Mouse (Mus musculus): Measurements from ENCODE around the gene Tysnd1. TPM values are rescaled to one million over a fixed set of nuclear protein-coding genes. Genes with fewer than 3 reads are reported as not detected.
A peak's percentile ranks its signal among the peaks of the same experiment; 100 is the strongest.

The Tysnd1 gene
- total and polyA plus RNA-seq, 3 experiments: 72.7 to 119 TPM; not detected in 1

- H3K27me3 ChIP-seq (ENCODE audit: control insufficient read depth in 1 of 2, insufficient read depth in 2 of 2, low read length in 2 of 2): no peaks in the 10 kb centered on the region
- H3K4me1 ChIP-seq (ENCODE audit: control insufficient read depth in 1 of 2, insufficient read depth in 2 of 2, low read length in 2 of 2): peaks cover 0 to 12% of the 10 kb centered on the region in 2 experiments; a peak in 3 of 4 replicates
- H3K36me3 ChIP-seq (ENCODE audit: control insufficient read depth in 1 of 2, insufficient read depth in 2 of 2, low read length in 2 of 2): peaks cover 1 to 7% of the 10 kb centered on the region in 2 experiments; a peak in 3 of 4 replicates
- TF ChIP-seq E2F4 (IDR thresholded peaks at IDR 0.05; ENCODE audit: borderline replicate concordance, low read depth, low read length): no peak
- TF ChIP-seq POLR2A (IDR thresholded peaks at IDR 0.05; ENCODE audit: control insufficient read depth in 1 of 2, insufficient read depth in 1 of 2, low read depth in 1 of 2, low read length in 2 of 2, poor library complexity in 1 of 2): no peak
- TF ChIP-seq CHD2 (IDR thresholded peaks at IDR 0.05; ENCODE audit: low read length): no peak
- no peak for TF ChIP-seq ETS1 (IDR thresholded peaks at IDR 0.05; ENCODE audit: low read depth, low read length)
- no peak for TF ChIP-seq NELFE (IDR thresholded peaks at IDR 0.05; ENCODE audit: low read depth, low read length)
- TF ChIP-seq TAL1 (IDR thresholded peaks at IDR 0.05; ENCODE audit: low read length): no peak
- no peak for TF ChIP-seq TCF12 (IDR thresholded peaks at IDR 0.05; ENCODE audit: low read depth, low read length)
- no peak for TF ChIP-seq ELF1 (IDR thresholded peaks at IDR 0.05; ENCODE audit: low read depth, low read length)
- TF ChIP-seq JUND (IDR thresholded peaks at IDR 0.05; ENCODE audit: low read depth, low read length): no peak
- no peak for TF ChIP-seq CTCF (IDR thresholded peaks at IDR 0.05 in 2 of 3, conservative IDR thresholded peaks at IDR 0.05 in 1 of 3; ENCODE audit: control insufficient read depth in 1 of 3, insufficient read depth in 1 of 3, low read depth in 2 of 3, low read length in 3 of 3, poor library complexity in 1 of 3, severe bottlenecking in 1 of 3)
- no peak for TF ChIP-seq RAD21 (IDR thresholded peaks at IDR 0.05; ENCODE audit: low read depth, low read length)
- TF ChIP-seq MAZ (IDR thresholded peaks at IDR 0.05; ENCODE audit: low read depth, low read length): no peak
- no peak for TF ChIP-seq MAX (IDR thresholded peaks at IDR 0.05; ENCODE audit: low read length)
- no peak for TF ChIP-seq SIN3A (IDR thresholded peaks at IDR 0.05; ENCODE audit: low read length)
- no peak for TF ChIP-seq EP300 (IDR thresholded peaks at IDR 0.05; ENCODE audit: low read depth in 1 of 2, low read length in 2 of 2)
- no peak for TF ChIP-seq HCFC1 (IDR thresholded peaks at IDR 0.05; ENCODE audit: low read depth, low read length)
- TF ChIP-seq GATA1 (IDR thresholded peaks at IDR 0.05; ENCODE audit: low read depth, low read length): no peak
- TF ChIP-seq KAT2A (conservative IDR thresholded peaks at IDR 0.05; ENCODE audit: low read depth, low read length): no peak
- no peak for TF ChIP-seq MYC (IDR thresholded peaks at IDR 0.05; ENCODE audit: low read depth, low read length)
- H3K9me3 ChIP-seq (replicated peaks; ENCODE audit: insufficient read depth, low read length): no peaks in the 10 kb centered on the region
- H3K9ac ChIP-seq (ENCODE audit: control insufficient read depth, low read depth, low read length, poor library complexity, severe bottlenecking): peak overlapping the region; percentile 83
- H3K4me3 ChIP-seq (ENCODE audit: control insufficient read depth in 1 of 2, insufficient read depth in 1 of 2, low read depth in 2 of 2, low read length in 2 of 2): peak overlapping the region; percentile 74 to 98
- peaks cover 33% of the 10 kb centered on the region for H3K79me2 ChIP-seq (ENCODE audit: control insufficient read depth, insufficient read depth, low read length, poor library complexity)
- no peak overlapping the region for H3K27ac ChIP-seq (ENCODE audit: control insufficient read depth, low read depth, low read length)
- no peak for DNase-seq (ENCODE audit: low read depth, low spot score)
These were observed 1.2 kb downstream of the Tysnd1 start for GRCm38 (mm10) chr10:61696560-61696823.

GRCm38 (mm10) chr10:61697028-61697427, 1.7 kb downstream of the Tysnd1 start:
- Histone ChIP-seq H3K9ac (ENCODE audit: control insufficient read depth, low read depth, low read length, poor library complexity, severe bottlenecking) (peak overlapping the region; percentile 83), H3K27ac (ENCODE audit: control insufficient read depth, low read depth, low read length) (no peak overlapping the region), H3K9me3 (replicated peaks; ENCODE audit: insufficient read depth, low read length) (no peaks in the 10 kb centered on the region), H3K4me1 (ENCODE audit: control insufficient read depth in 1 of 2, insufficient read depth in 2 of 2, low read length in 2 of 2) (peaks cover 0 to 12% of the 10 kb centered on the region in 2 experiments; a peak in 3 of 4 replicates), H3K79me2 (ENCODE audit: control insufficient read depth, insufficient read depth, low read length, poor library complexity) (peaks cover 33% of the 10 kb centered on the region), H3K4me3 (ENCODE audit: control insufficient read depth in 1 of 2, insufficient read depth in 1 of 2, low read depth in 2 of 2, low read length in 2 of 2) (peak overlapping the region; percentile 74 to 98), H3K36me3 (ENCODE audit: control insufficient read depth in 1 of 2, insufficient read depth in 2 of 2, low read length in 2 of 2) (peaks cover 1 to 7% of the 10 kb centered on the region in 2 experiments; a peak in 3 of 4 replicates), H3K27me3 (ENCODE audit: control insufficient read depth in 1 of 2, insufficient read depth in 2 of 2, low read length in 2 of 2) (no peaks in the 10 kb centered on the region)
- no peak for DNase-seq (ENCODE audit: low read depth, low spot score)
- TF ChIP-seq ZNF384 (IDR thresholded peaks at IDR 0.05; ENCODE audit: low read depth, low read length): no peak
- no peak for TF ChIP-seq MAX (IDR thresholded peaks at IDR 0.05; ENCODE audit: low read length)
- no peak for TF ChIP-seq NRF1 (IDR thresholded peaks at IDR 0.05; ENCODE audit: insufficient read depth, low read depth, low read length, poor library complexity, severe bottlenecking)
- TF ChIP-seq E2F4 (IDR thresholded peaks at IDR 0.05; ENCODE audit: borderline replicate concordance, low read depth, low read length): no peak
- no peak for TF ChIP-seq BHLHE40 (IDR thresholded peaks at IDR 0.05; ENCODE audit: borderline replicate concordance, low read depth, low read length)
- TF ChIP-seq CHD1 (IDR thresholded peaks at IDR 0.05; ENCODE audit: low read depth, low read length): no peak
- no peak for TF ChIP-seq TCF12 (IDR thresholded peaks at IDR 0.05; ENCODE audit: low read depth, low read length)
- no peak for TF ChIP-seq CHD2 (IDR thresholded peaks at IDR 0.05; ENCODE audit: low read length)
- no peak for TF ChIP-seq MAZ (IDR thresholded peaks at IDR 0.05; ENCODE audit: low read depth, low read length)
- no peak for TF ChIP-seq MXI1 (IDR thresholded peaks at IDR 0.05; ENCODE audit: low read depth, low read length)
- TF ChIP-seq MAFK (IDR thresholded peaks at IDR 0.05; ENCODE audit: borderline replicate concordance, low read depth, low read length): no peak
- no peak for TF ChIP-seq HCFC1 (IDR thresholded peaks at IDR 0.05; ENCODE audit: low read depth, low read length)
- TF ChIP-seq MYB (IDR thresholded peaks at IDR 0.05; ENCODE audit: low read depth, low read length): no peak
- no peak for TF ChIP-seq JUND (IDR thresholded peaks at IDR 0.05; ENCODE audit: low read depth, low read length)
